Mouse (Mus musculus) regulatory T cell (primary cell): ENCODE measurements at regions not wholly inside any gene's neighbourhood (a gene's known extent, or its start where the extent isn't known, plus 50 kb on each side); places are given as distances from the start of the nearest gene placed in this dataset.

Experiments
- in situ Hi-C: fragments of 300-600 bp; cut with MboI, MseI; formaldehyde crosslinking; loops from one replicate; pipeline ENCODE4 v1.15.1; 2025; ENCODE audit warnings: high pct_unique_total_duplicates

- in situ Hi-C loops, result no loop called here
Observed at GRCm38 (mm10) chr11:114439314-114439713, 229.0 kb upstream of the Rpl38 start.

- in situ Hi-C loops, result no loop called here
Observed at GRCm38 (mm10) chr11:114435788-114436187, 232.5 kb upstream of the Rpl38 start.

- in situ Hi-C loops, result no loop called here
Observed at GRCm38 (mm10) chr11:114433561-114433960, 234.8 kb upstream of the Rpl38 start.

GRCm38 (mm10) chr11:114425447-114425846 lies 242.9 kb upstream of the Rpl38 start:
- in situ Hi-C loops, result no loop called here

- in situ Hi-C loops, result no loop called here
Observed at GRCm38 (mm10) chr11:114423322-114423721, 245.0 kb upstream of the Rpl38 start.

GRCm38 (mm10) chr11:114419002-114419401 lies 249.3 kb upstream of the Rpl38 start:
- in situ Hi-C loops, result no loop called here

- in situ Hi-C loops, result no loop called here
Observed at GRCm38 (mm10) chr11:114416168-114416567, 252.2 kb upstream of the Rpl38 start.

- in situ Hi-C loops, result no loop called here
Observed at GRCm38 (mm10) chr11:114404401-114404800, 263.9 kb upstream of the Rpl38 start.

- in situ Hi-C loops, result no loop called here
Observed at GRCm38 (mm10) chr11:114402556-114403320, 265.6 kb upstream of the Rpl38 start.

GRCm38 (mm10) chr11:114400701-114401100 lies 267.6 kb upstream of the Rpl38 start:
- in situ Hi-C loops, result no loop called here

GRCm38 (mm10) chr11:114392161-114392560 lies 276.2 kb upstream of the Rpl38 start:
- in situ Hi-C loops, result no loop called here

GRCm38 (mm10) chr11:114391553-114391952 lies 276.8 kb upstream of the Rpl38 start:
- in situ Hi-C loops, result no loop called here

- in situ Hi-C loops, result no loop called here
Observed at GRCm38 (mm10) chr11:114387091-114387490, 281.2 kb upstream of the Rpl38 start.

- in situ Hi-C loops, result no loop called here
Observed at GRCm38 (mm10) chr11:114379411-114379824, 288.9 kb upstream of the Rpl38 start.

- in situ Hi-C loops, result no loop called here
Observed at GRCm38 (mm10) chr11:114375921-114376320, 292.4 kb upstream of the Rpl38 start.

GRCm38 (mm10) chr11:114370708-114371107 lies 297.6 kb upstream of the Rpl38 start:
- in situ Hi-C loops, result loop anchor here (25.0 kb wide), 1 partner anchor 1092 kb away; the partner anchor contains the start of gene Slc16a5

- in situ Hi-C loops, result loop anchor here (25.0 kb wide), 1 partner anchor 1095 kb away; the partner anchor contains the start of gene Slc16a5
Observed at GRCm38 (mm10) chr11:114367779-114368178, 300.5 kb upstream of the Rpl38 start.

GRCm38 (mm10) chr11:114360946-114361345 lies 294.1 kb upstream of the Sdk2 start:
- in situ Hi-C loops, result loop anchor here (25.0 kb wide), 1 partner anchor 1101 kb away; the partner anchor contains the start of gene Slc16a5

- in situ Hi-C loops, result loop anchor here (25.0 kb wide), 1 partner anchor 1102 kb away; the partner anchor contains the start of gene Slc16a5
Observed at GRCm38 (mm10) chr11:114360321-114360720, 293.5 kb upstream of the Sdk2 start.

- in situ Hi-C loops, result loop anchor here (25.0 kb wide), 1 partner anchor 1110 kb away; the partner anchor contains the start of gene Slc16a5
Observed at GRCm38 (mm10) chr11:114352146-114352795, 285.4 kb upstream of the Sdk2 start.

GRCm38 (mm10) chr11:114336839-114337484 lies 270.1 kb upstream of the Sdk2 start:
- in situ Hi-C loops, result no loop called here
